Mouse (Mus musculus) embryonic facial prominence, embryonic 13.5 days (tissue): ENCODE results near the gene Fam3c. TPM values are rescaled to one million over a fixed set of nuclear protein-coding genes. Genes with fewer than 3 reads are reported as not detected.

Source experiments
- ATAC-seq: fragments of 200-750 bp; cut with Nextera tagmentation; 2 replicates; pipeline ENCODE4 v1.8.0; 2017; ENCODE audit warnings: low read depth; ENCODE audit not compliant: insufficient number of reproducible peaks, insufficient read depth, low FRiP score, low TSS enrichment
- H3K27ac ChIP-seq: fragments of 300-500 bp; sonication (generic); 2 replicates; pipeline ENCODE4 v1.5.1; 2015; ENCODE audit warnings: moderate library complexity, mild to moderate bottlenecking, inconsistent platforms
- H3K27me3 ChIP-seq: fragments of 300-500 bp; sonication (generic); 2 replicates; pipeline ENCODE4 v1.6.1; 2015; ENCODE audit warnings: mild to moderate bottlenecking, inconsistent platforms
- H3K36me3 ChIP-seq: fragments of 300-500 bp; sonication (generic); 2 replicates; pipeline ENCODE4 v1.6.1; 2015; ENCODE audit warnings: mild to moderate bottlenecking, inconsistent platforms
- H3K4me1 ChIP-seq: fragments of 300-500 bp; sonication (generic); 2 replicates; pipeline ENCODE4 v1.6.1; 2015; ENCODE audit warnings: inconsistent platforms
- H3K4me2 ChIP-seq: fragments of 300-500 bp; sonication (generic); 2 replicates; pipeline ENCODE4 v1.6.1; 2015; ENCODE audit warnings: moderate library complexity, mild to moderate bottlenecking, inconsistent platforms
- H3K4me3 ChIP-seq: fragments of 300-500 bp; sonication (generic); 2 replicates; pipeline ENCODE4 v1.5.1; 2015; ENCODE audit warnings: mild to moderate bottlenecking, inconsistent platforms
- H3K9ac ChIP-seq: fragments of 300-500 bp; sonication (generic); 2 replicates; pipeline ENCODE4 v1.6.1; 2015; ENCODE audit warnings: mild to moderate bottlenecking, inconsistent platforms
- H3K9me3 ChIP-seq: fragments of 300-500 bp; sonication (generic); 2 replicates; pipeline ENCODE4 v1.6.1; 2016; ENCODE audit warnings: inconsistent platforms
- WGBS: fragments of 180-500 bp; shearing (Covaris S2); methylation state at CpG from one replicate; pipeline ENCODE4 v1.1.7; 2015; ENCODE audit warnings: mixed read lengths; 5-methylcytosine and 5-hydroxymethylcytosine counted together
- polyA plus RNA-seq: library from polyadenylated mRNA; unstranded; fragments of >200 nt; fragmentation: Nextera tagmentation; extraction: Ambion mirVana; gene quantifications from 2 replicates; pipeline ENCODE4 v1.2.1, GENCODE M21; 2015

Gene Fam3c
- polyA plus RNA-seq, 1 experiment from 2014 or later: 57.5 TPM

GRCm38 (mm10) chr6:22379831-22380230, 23.8 kb upstream of the Fam3c start:
- Histone ChIP-seq H3K27ac (no peak overlapping the region), H3K9me3 (no peaks in the 10 kb centered on the region), H3K27me3 (no peaks in the 10 kb centered on the region), H3K9ac (no peak overlapping the region), H3K4me3 (no peak overlapping the region), H3K4me1 (no peaks in the 10 kb centered on the region), H3K4me2 (no peak overlapping the region), H3K36me3 (no peaks in the 10 kb centered on the region)
- ATAC-seq: no peak
- 93% methylated on average over 1 of the region's 1 CpGs for WGBS

GRCm38 (mm10) chr6:22378462-22378861, 22.4 kb upstream of the Fam3c start:
- no peak for ATAC-seq
- no peak overlapping the region for H3K9ac ChIP-seq

GRCm38 (mm10) chr6:22374791-22375190, 18.7 kb upstream of the Fam3c start:
- ATAC-seq: no peak
- H3K9me3 ChIP-seq: no peaks in the 10 kb centered on the region
- WGBS: 73% methylated on average over 3 of the region's 3 CpGs

More at GRCm38 (mm10) chr6:22378462-22378861, 22.4 kb upstream of the Fam3c start:
- H3K27me3 ChIP-seq: no peaks in the 10 kb centered on the region
- 77% methylated on average over 5 of the region's 5 CpGs for WGBS
- H3K4me2 ChIP-seq: no peak overlapping the region
- no peaks in the 10 kb centered on the region for H3K9me3 ChIP-seq
- no peak overlapping the region for H3K27ac ChIP-seq
- H3K4me3 ChIP-seq: no peak overlapping the region
- no peaks in the 10 kb centered on the region for H3K36me3 ChIP-seq
- H3K4me1 ChIP-seq: no peaks in the 10 kb centered on the region

GRCm38 (mm10) chr6:22373476-22373875, 17.4 kb upstream of the Fam3c start:
- no peak for ATAC-seq
- Histone ChIP-seq H3K36me3 (no peaks in the 10 kb centered on the region), H3K27me3 (no peaks in the 10 kb centered on the region), H3K4me1 (no peaks in the 10 kb centered on the region), H3K4me3 (no peak overlapping the region), H3K9me3 (no peaks in the 10 kb centered on the region), H3K27ac (no peak overlapping the region), H3K9ac (no peak overlapping the region), H3K4me2 (no peak overlapping the region)
- 87% methylated on average over 2 of the region's 2 CpGs for WGBS

More at GRCm38 (mm10) chr6:22374791-22375190, 18.7 kb upstream of the Fam3c start:
- H3K9ac ChIP-seq: no peak overlapping the region
- H3K27me3 ChIP-seq: no peaks in the 10 kb centered on the region
- H3K27ac ChIP-seq: no peak overlapping the region
- no peaks in the 10 kb centered on the region for H3K36me3 ChIP-seq
- H3K4me1 ChIP-seq: no peaks in the 10 kb centered on the region
- H3K4me2 ChIP-seq: no peak overlapping the region
- no peak overlapping the region for H3K4me3 ChIP-seq

GRCm38 (mm10) chr6:22366977-22367376, 10.9 kb upstream of the Fam3c start:
- no peak overlapping the region for H3K9ac ChIP-seq
- H3K4me2 ChIP-seq: no peak overlapping the region
- ATAC-seq: no peak
- no peaks in the 10 kb centered on the region for H3K27me3 ChIP-seq
- no peak overlapping the region for H3K4me3 ChIP-seq
- no peaks in the 10 kb centered on the region for H3K9me3 ChIP-seq
- no peaks in the 10 kb centered on the region for H3K36me3 ChIP-seq
- no peak overlapping the region for H3K27ac ChIP-seq
- H3K4me1 ChIP-seq: peaks cover 5% of the 10 kb centered on the region; the same call in 1 of the 2 replicates
- 85% methylated on average over 2 of the region's 2 CpGs for WGBS

GRCm38 (mm10) chr6:22363590-22363989, 7.5 kb upstream of the Fam3c start:
- Histone ChIP-seq H3K27ac (no peak overlapping the region), H3K4me2 (no peak overlapping the region), H3K36me3 (no peaks in the 10 kb centered on the region), H3K27me3 (no peaks in the 10 kb centered on the region), H3K4me3 (no peak overlapping the region), H3K9ac (no peak overlapping the region), H3K9me3 (no peaks in the 10 kb centered on the region), H3K4me1 (peaks cover 11% of the 10 kb centered on the region; the same call in 1 of the 2 replicates)
- ATAC-seq: no peak
- WGBS: 80% methylated on average over 3 of the region's 3 CpGs

GRCm38 (mm10) chr6:22361941-22362340, 5.9 kb upstream of the Fam3c start:
- no peak for ATAC-seq

GRCm38 (mm10) chr6:22359019-22359418, 3.0 kb upstream of the Fam3c start:
- H3K9ac ChIP-seq: no peak overlapping the region
- H3K9me3 ChIP-seq: peaks cover 3% of the 10 kb centered on the region; the same call in 1 of the 2 replicates
- no peak overlapping the region for H3K4me2 ChIP-seq
- no peaks in the 10 kb centered on the region for H3K36me3 ChIP-seq
- H3K4me3 ChIP-seq: no peak overlapping the region
- WGBS: 54% methylated on average over 1 of the region's 1 CpGs
- ATAC-seq: no peak
- peaks cover 24% of the 10 kb centered on the region for H3K4me1 ChIP-seq
- H3K27ac ChIP-seq: no peak overlapping the region
- H3K27me3 ChIP-seq: no peaks in the 10 kb centered on the region

More at GRCm38 (mm10) chr6:22361941-22362340, 5.9 kb upstream of the Fam3c start:
- H3K27me3 ChIP-seq: no peaks in the 10 kb centered on the region
- H3K27ac ChIP-seq: 0 out of 2 replicates have a peak overlapping the region, but pooled peaks have one; percentile 66
- peaks cover 3% of the 10 kb centered on the region; the same call in 1 of the 2 replicates for H3K9me3 ChIP-seq
- 18% methylated on average over 3 of the region's 3 CpGs for WGBS
- no peaks in the 10 kb centered on the region for H3K36me3 ChIP-seq
- peaks cover 11% of the 10 kb centered on the region; the same call in 1 of the 2 replicates for H3K4me1 ChIP-seq
- H3K4me2 ChIP-seq: no peak overlapping the region
- no peak overlapping the region for H3K4me3 ChIP-seq
- no peak overlapping the region for H3K9ac ChIP-seq

GRCm38 (mm10) chr6:22357351-22357750, 1.3 kb upstream of the Fam3c start:
- H3K27me3 ChIP-seq: no peaks in the 10 kb centered on the region
- no peak for ATAC-seq
- no peaks in the 10 kb centered on the region for H3K36me3 ChIP-seq
- peaks cover 24% of the 10 kb centered on the region for H3K4me1 ChIP-seq
- no peak overlapping the region for H3K4me3 ChIP-seq
- peaks cover 3% of the 10 kb centered on the region; the same call in 1 of the 2 replicates for H3K9me3 ChIP-seq
- H3K4me2 ChIP-seq: no peak overlapping the region
- H3K9ac ChIP-seq: no peak overlapping the region
- WGBS: 96% methylated on average over 4 of the region's 4 CpGs
- no peak overlapping the region for H3K27ac ChIP-seq

- ATAC-seq: peak; percentile 75
- peak overlapping the region; percentile 69 for H3K4me2 ChIP-seq
- no peaks in the 10 kb centered on the region for H3K27me3 ChIP-seq
- H3K9ac ChIP-seq: peak overlapping the region; percentile 91
- peaks cover 23% of the 10 kb centered on the region for H3K4me1 ChIP-seq
- 1% methylated on average over 60 of the region's 62 CpGs for WGBS
- H3K4me3 ChIP-seq: peak overlapping the region; percentile 74
- H3K36me3 ChIP-seq: no peaks in the 10 kb centered on the region
- H3K27ac ChIP-seq: peak overlapping the region; percentile 82
- peaks cover 3% of the 10 kb centered on the region; the same call in 1 of the 2 replicates for H3K9me3 ChIP-seq
These were observed 502 bp downstream of the Fam3c start for GRCm38 (mm10) chr6:22355396-22356085.

GRCm38 (mm10) chr6:22354675-22355074, 1.4 kb downstream of the Fam3c start:
- 67% methylated on average over 7 of the region's 7 CpGs for WGBS
- Histone ChIP-seq H3K27ac (no peak overlapping the region), H3K4me3 (peak overlapping the region; percentile 74), H3K4me2 (peak overlapping the region; percentile 69), H3K27me3 (no peaks in the 10 kb centered on the region), H3K4me1 (peaks cover 23% of the 10 kb centered on the region), H3K36me3 (no peaks in the 10 kb centered on the region), H3K9ac (peak overlapping the region; percentile 91; the same call in 1 of the 2 replicates), H3K9me3 (peaks cover 3% of the 10 kb centered on the region; the same call in 1 of the 2 replicates)
- ATAC-seq: no peak

GRCm38 (mm10) chr6:22354031-22354430, 2.0 kb downstream of the Fam3c start:
- no peak overlapping the region for H3K4me3 ChIP-seq
- peaks cover 23% of the 10 kb centered on the region for H3K4me1 ChIP-seq
- H3K4me2 ChIP-seq: peak overlapping the region; percentile 69
- H3K36me3 ChIP-seq: no peaks in the 10 kb centered on the region
- H3K27ac ChIP-seq: no peak overlapping the region; the same call in 1 of the 2 replicates
- H3K9me3 ChIP-seq: peaks cover 3% of the 10 kb centered on the region; the same call in 1 of the 2 replicates
- ATAC-seq: no peak
- no peaks in the 10 kb centered on the region for H3K27me3 ChIP-seq
- no peak overlapping the region for H3K9ac ChIP-seq
- 44% methylated on average over 1 of the region's 1 CpGs for WGBS
